Mouse (Mus musculus): ENCODE data around the gene 4930558K02Rik. TPM values are rescaled to one million over a fixed set of nuclear protein-coding genes. Genes with fewer than 3 reads are reported as not detected.

Gene 4930558K02Rik
- polyA plus RNA-seq, 1 experiment from 2014 or later = not detected

DNA sequence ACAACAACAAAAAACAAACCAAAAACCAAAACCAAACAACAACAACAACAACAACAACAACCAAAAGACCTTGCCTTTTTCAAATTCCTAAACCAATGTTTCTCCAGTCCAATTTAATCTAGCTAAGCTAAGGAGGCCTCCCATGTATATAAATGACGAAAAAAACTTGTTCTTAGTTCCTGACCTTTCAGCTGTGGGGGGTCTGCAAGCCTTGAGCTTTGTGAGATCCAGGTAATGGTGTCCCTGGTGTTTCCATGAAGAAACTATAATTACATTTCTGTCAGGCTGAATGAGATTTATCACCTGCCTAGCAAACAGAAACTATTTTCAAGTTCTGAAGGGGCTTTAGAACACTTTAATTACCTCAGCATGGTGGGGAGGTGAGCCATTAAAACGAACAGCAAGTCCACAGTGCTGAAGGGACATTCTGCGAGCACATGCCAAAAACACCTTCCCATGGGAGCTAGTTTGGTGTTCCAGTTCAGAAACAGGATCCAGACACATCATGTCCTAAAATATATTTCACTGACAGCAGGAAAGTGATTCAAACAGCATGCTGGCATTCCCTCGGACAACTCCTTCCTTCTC is 4.6 kb upstream of the 4930558K02Rik start:
- H3K27me3 ChIP-seq (ENCODE audit: insufficient read depth, poor library complexity, severe bottlenecking) = no peaks in the 10 kb centered on the region
- no peak for DNase-seq (ENCODE audit: low spot score)
- H3K27ac ChIP-seq = no peak overlapping the region
- H3K4me3 ChIP-seq = no peak overlapping the region
- H3K36me3 ChIP-seq = no peaks in the 10 kb centered on the region
- H3K9me3 ChIP-seq = no peaks in the 10 kb centered on the region
- WGBS = 37% methylated on average over 4 of the region's 4 CpGs
- H3K4me1 ChIP-seq (replicated peaks) = peaks cover 12% of the 10 kb centered on the region

DNA sequence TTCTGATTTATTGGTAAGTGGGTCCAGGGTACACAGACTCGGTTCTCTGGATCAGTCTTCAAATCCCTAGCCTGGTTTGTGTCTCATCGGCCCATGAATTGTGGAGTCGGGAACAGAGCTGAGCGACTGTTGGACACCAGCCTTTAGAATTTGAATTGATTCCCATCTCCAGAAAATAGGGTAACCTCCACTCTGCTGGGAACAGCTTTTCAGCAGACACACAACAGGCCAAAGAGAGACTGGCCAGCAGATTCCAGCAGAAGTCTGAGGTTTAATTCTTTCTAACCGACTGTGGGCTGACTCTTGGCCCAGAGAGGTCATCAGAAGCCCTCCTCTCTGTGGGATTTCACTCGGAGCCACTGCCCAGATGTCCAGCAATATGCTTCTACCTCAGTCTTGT is 4.0 kb upstream of the 4930558K02Rik start:
- Histone ChIP-seq H3K27me3 (ENCODE audit: insufficient read depth, poor library complexity, severe bottlenecking) (no peaks in the 10 kb centered on the region), H3K9me3 (no peaks in the 10 kb centered on the region), H3K27ac (0 out of 2 replicates have a peak overlapping the region, but pooled peaks have one; percentile 46), H3K36me3 (no peaks in the 10 kb centered on the region), H3K4me3 (no peak overlapping the region), H3K4me1 (replicated peaks) (peaks cover 12% of the 10 kb centered on the region)
- no peak for DNase-seq (ENCODE audit: low spot score)
- 60% methylated on average over 6 of the region's 6 CpGs for WGBS

DNA sequence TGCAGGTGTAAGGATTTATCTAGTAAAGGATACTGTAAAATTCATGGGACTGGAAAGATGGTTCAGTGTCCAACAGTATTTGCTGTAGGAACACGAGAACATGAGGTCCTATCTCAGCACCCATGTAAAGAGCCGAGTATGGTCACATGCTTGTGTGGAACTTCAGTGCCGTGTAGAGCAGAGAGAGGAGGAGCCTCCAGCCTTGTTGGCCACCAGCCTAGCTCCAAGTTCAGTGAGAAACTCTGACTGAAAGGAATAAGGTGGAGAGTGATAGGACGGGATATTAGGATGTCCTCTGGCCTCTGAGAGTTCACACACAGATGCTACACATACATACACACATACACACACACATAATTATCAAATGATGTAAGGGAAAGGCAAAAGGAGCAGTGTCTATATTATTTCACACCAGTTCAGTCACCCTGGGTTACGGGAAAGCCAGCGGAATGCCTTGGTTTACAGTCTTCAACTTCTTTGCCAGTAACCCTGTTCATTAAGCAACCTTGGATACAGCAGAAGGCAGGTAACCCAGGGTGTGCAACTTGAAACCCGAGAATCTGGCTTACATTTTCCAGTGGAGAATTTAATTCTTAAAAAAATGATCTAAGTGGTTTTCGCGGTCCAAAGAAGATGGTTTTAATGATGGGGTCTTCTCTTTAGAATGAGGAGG is 1.3 kb upstream of the 4930558K02Rik start:
- Histone ChIP-seq H3K9me3 (no peaks in the 10 kb centered on the region), H3K36me3 (no peaks in the 10 kb centered on the region), H3K4me1 (replicated peaks) (peaks cover 18% of the 10 kb centered on the region), H3K4me3 (no peak overlapping the region), H3K27me3 (ENCODE audit: insufficient read depth, poor library complexity, severe bottlenecking) (no peaks in the 10 kb centered on the region), H3K27ac (no peak overlapping the region)
- no peak for DNase-seq (ENCODE audit: low spot score)
- whole genome bisulfite sequencing = 83% methylated on average over 9 of the region's 9 CpGs

DNA sequence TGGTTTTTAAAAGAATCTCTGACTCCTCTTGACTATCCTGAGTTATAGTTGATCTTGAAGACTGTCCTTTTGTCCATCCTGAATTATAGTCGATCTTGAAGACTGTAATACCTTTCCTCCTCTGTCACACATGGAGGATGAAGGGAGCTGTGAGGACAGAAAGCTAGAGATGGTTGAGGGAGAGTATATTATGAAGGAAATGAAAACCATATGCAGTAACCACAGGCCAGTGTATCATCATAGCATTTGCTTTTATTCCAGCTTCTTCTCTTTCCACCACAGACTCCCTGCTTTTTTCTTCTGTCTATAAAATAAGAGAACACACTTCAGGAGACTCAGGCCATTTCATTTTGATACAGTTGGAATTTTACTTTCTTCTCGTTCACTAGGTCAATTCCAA is 610 bp upstream of the 4930558K02Rik start:
- 79% methylated on average over 2 of the region's 2 CpGs for WGBS
- H3K4me1 ChIP-seq (replicated peaks) = peaks cover 18% of the 10 kb centered on the region
- DNase-seq (ENCODE audit: low spot score) = no peak

DNA sequence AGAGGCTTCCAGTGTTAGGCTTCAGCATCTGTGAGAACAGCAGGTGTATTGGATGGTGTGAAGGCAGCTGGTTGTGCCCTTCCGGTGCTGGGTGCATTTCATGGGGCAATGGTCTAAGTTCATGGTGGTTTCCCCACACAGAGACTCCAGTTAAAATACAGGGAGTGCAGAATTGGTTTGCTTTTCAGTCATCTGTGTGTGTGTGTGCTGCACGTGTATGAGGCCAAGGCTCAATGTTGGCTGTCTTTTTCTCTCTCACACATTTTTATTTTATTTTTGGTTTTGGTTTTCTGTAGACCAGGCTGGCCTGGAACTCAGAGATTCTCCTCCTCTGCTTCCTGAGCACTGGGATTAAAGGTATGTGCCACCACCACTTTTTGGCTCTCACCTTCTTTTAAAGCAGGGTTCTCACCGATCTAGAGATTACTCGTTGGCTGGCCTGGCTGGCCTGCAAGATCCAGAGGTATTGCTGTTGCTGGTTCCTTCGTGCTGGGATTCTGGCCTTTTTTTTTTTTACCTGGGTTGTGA is 1.2 kb downstream of the 4930558K02Rik start:
- WGBS = 87% methylated on average over 5 of the region's 5 CpGs
- no peak overlapping the region for H3K27ac ChIP-seq
- DNase-seq (ENCODE audit: low spot score) = no peak
- no peaks in the 10 kb centered on the region for H3K9me3 ChIP-seq
- no peak overlapping the region for H3K4me3 ChIP-seq
- no peaks in the 10 kb centered on the region for H3K36me3 ChIP-seq
- H3K4me1 ChIP-seq (replicated peaks) = peaks cover 12% of the 10 kb centered on the region; the same call in 1 of the 2 replicates
- H3K27me3 ChIP-seq (ENCODE audit: insufficient read depth, poor library complexity, severe bottlenecking) = no peaks in the 10 kb centered on the region

More for the DNA sequence above, 610 bp upstream of the 4930558K02Rik start:
- no peak overlapping the region for H3K27ac ChIP-seq
- no peaks in the 10 kb centered on the region for H3K9me3 ChIP-seq
- no peak overlapping the region for H3K4me3 ChIP-seq
- no peaks in the 10 kb centered on the region for H3K27me3 ChIP-seq (ENCODE audit: insufficient read depth, poor library complexity, severe bottlenecking)
- H3K36me3 ChIP-seq = no peaks in the 10 kb centered on the region

DNA sequence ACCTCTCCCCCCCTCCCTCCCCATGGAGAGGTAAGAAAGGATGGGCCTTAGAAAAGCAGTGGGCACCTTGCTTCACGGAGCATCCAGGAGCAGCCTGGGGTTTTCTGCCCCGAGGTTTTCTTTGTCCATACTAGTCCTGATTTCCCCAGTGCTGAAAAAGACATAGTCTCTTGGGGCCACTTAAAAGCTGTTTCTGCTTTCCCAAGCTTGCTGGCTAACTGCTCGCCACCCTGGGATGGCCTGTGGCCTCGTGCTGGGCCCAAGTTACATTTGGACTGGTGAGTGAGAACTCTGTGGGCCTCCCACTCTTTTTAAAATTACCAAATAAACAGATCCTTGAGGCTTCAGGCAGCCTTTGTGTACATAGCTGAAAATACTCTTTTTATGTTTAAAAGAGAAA is 2.1 kb downstream of the 4930558K02Rik start:
- H3K27me3 ChIP-seq (ENCODE audit: insufficient read depth, poor library complexity, severe bottlenecking) = no peaks in the 10 kb centered on the region
- WGBS = 74% methylated on average over 4 of the region's 4 CpGs
- H3K4me1 ChIP-seq (replicated peaks) = peaks cover 12% of the 10 kb centered on the region; the same call in 1 of the 2 replicates
- DNase-seq (ENCODE audit: low spot score) = no peak
- no peak overlapping the region for H3K4me3 ChIP-seq
- H3K36me3 ChIP-seq = no peaks in the 10 kb centered on the region
- H3K9me3 ChIP-seq = no peaks in the 10 kb centered on the region
- peak overlapping the region; percentile 31 for H3K27ac ChIP-seq

DNA sequence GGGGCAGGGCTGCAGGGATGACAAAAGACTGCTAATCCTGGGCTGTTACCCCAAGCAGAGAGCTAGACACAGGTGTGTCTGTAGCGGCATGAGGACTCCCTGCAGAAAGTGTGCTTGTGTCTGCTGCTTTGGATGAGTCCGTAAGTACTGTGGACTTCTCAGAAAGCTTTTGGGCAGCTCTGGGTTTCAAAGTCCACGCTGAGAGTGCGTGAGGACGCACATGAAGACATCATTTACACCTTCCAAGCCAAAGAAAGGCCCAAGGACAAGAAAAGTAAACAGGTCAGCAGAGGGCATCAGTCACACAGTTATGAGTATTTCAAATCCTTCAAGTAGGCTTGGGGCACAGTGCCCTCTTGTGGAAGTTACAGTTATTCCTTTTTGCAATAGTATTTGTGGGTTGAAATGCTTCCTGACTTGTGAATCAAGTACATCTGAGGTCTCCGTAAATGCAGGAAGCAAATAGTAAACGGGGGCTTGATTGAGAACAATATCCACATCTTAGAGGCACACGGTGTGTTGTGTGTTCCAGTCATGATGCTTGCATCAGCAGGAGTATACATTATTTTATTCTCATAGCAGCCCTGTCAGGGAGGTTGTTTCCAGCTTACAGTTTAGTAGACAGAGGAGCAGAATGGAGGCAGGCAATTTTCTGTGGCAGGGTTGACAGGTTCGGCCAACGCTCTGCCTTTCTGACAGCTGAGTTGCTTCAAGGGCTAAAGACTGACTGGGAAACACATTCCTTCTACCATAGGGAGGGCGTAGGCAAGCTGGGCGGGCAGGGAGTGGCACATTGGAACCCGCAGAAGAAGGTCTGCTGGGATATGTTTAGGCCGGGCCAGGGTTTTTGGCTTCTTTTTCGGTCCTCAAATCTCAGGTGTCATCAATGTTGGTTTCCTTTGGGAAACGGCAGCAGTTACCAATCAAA is 2.9 kb downstream of the 4930558K02Rik start:
- Histone ChIP-seq H3K4me1 (replicated peaks) (peaks cover 12% of the 10 kb centered on the region; the same call in 1 of the 2 replicates), H3K27ac (peak overlapping the region; percentile 31), H3K36me3 (no peaks in the 10 kb centered on the region), H3K27me3 (ENCODE audit: insufficient read depth, poor library complexity, severe bottlenecking) (no peaks in the 10 kb centered on the region), H3K4me3 (no peak overlapping the region), H3K9me3 (no peaks in the 10 kb centered on the region)
- peak; percentile 71 for DNase-seq (ENCODE audit: low spot score)
- 49% methylated on average over 16 of the region's 16 CpGs for WGBS

DNA sequence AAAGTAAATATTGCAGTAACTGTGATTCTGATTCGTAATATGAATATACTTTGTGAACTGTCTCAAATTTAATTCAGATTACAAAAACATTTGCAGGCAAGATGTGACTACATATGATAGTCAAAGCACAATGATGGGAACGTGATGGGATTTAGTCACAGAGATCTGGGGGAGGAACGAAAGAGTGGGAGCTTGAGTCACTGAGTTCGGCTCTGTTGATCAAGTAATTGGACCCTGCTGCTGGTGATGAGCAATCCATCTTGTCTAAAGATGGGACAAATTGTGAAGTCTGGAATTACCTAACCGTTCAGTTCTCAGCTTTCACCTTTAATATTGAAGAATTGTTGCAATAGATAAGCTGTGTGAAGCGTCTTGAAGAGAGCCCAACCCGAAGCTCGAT is 7.2 kb downstream of the 4930558K02Rik start:
- no peak for DNase-seq (ENCODE audit: low spot score)
- H3K9me3 ChIP-seq = no peaks in the 10 kb centered on the region
- H3K4me1 ChIP-seq (replicated peaks) = peaks cover 26% of the 10 kb centered on the region
- no peak overlapping the region for H3K4me3 ChIP-seq
- 95% methylated on average over 8 of the region's 8 CpGs for WGBS
- H3K36me3 ChIP-seq = peaks cover 7% of the 10 kb centered on the region
- no peak overlapping the region for H3K27ac ChIP-seq
- H3K27me3 ChIP-seq (ENCODE audit: insufficient read depth, poor library complexity, severe bottlenecking) = no peaks in the 10 kb centered on the region

DNA sequence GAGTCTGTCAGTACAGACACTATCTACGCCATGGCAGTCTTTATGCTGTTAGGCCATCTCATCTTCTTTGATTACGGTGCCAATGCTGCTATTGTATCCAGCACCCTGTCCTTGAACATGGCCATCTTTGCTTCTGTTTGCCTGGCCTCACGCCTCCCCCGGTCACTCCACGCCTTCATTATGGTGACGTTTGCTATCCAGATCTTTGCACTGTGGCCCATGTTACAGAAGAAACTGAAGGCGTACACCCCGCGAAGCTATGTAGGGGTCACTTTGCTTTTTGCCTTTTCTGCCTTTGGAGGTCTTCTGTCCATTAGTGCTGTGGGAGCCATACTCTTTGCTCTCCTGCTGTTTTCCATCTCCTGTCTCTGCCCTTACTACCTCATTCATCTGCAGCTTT is 8.6 kb downstream of the 4930558K02Rik start:
- WGBS = 96% methylated on average over 9 of the region's 9 CpGs
- no peaks in the 10 kb centered on the region for H3K27me3 ChIP-seq (ENCODE audit: insufficient read depth, poor library complexity, severe bottlenecking)
- DNase-seq (ENCODE audit: low spot score) = no peak
- no peak overlapping the region for H3K27ac ChIP-seq
- H3K4me3 ChIP-seq = no peak overlapping the region
- H3K9me3 ChIP-seq = no peaks in the 10 kb centered on the region
- H3K36me3 ChIP-seq = peaks cover 7% of the 10 kb centered on the region
- H3K4me1 ChIP-seq (replicated peaks) = peaks cover 21% of the 10 kb centered on the region

DNA sequence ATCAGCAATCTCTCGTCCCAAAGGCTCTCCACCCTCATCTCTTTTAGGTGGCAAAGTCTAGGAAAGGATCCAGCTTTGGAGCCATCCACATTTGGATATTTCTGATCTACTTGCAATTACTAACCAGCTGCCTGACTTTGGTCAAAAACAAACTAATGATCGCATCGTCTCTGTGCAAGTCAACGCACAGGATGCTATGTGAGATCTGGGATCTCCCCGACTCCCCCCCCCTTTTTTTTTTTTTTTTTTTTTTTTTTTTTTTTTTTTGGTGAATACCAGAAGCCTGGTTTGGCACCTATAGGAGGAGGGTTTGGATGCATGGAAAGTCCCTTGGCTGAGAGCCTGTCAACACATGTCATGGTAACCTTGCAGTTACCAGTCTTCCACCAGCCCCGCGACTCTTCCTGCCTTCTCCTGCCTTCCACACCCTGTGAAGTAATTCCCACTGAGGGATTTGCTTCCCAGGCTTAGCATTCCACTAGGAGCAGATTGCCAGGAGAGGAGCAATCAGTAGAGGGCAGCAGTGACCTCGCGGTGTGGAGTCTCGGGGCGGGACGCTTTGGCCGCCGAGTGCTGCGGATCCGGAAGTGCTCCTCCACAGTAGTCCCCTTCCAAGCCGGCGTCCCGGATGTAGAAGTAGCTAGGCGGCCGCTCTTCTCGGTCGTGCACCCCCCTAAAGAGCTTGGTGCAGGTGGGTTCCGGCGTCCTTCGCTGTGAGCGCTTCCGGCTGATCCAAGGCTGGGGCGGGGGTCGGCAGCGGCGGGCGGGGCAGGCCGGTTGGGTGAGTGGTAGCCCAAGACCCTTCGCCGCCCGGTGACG is 10.6 kb downstream of the 4930558K02Rik start, which contains the start of gene Pigc:
Pigc (plus strand) TSS at position 598 of the 819 bp plus-strand sequence.
- no peaks in the 10 kb centered on the region for H3K9me3 ChIP-seq
- H3K27me3 ChIP-seq (ENCODE audit: insufficient read depth, poor library complexity, severe bottlenecking) = no peaks in the 10 kb centered on the region
- peak within 1 kb of the TSS; percentile 93 for H3K27ac ChIP-seq
- WGBS = 3% methylated on average over 38 of the region's 38 CpGs
- H3K36me3 ChIP-seq = peaks cover 7% of the 10 kb centered on the region
- DNase-seq (ENCODE audit: low spot score) = peak; percentile 95
- peak within 1 kb of the TSS; percentile 71 for H3K4me3 ChIP-seq
- peaks cover 18% of the 10 kb centered on the region for H3K4me1 ChIP-seq (replicated peaks)

DNA sequence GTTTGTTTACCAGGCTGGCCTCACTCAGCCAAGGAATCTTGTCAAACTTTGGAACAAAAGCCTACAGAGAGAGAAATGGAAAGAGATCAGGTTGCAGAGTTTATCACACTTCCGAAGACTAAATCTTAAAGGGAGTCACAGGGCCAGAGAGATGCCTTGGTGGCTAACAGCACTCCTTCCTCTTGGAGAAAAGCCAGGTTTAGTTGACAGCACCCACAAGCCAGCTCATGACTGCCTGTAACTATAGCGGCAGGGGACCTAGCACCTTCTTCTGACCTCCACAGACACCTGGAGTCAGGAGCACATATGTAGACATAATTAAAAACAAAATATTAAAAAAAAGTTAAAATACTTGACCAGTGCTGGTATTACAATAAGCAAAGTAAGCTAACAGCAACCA is 11.5 kb downstream of the 4930558K02Rik start:
- no peaks in the 10 kb centered on the region for H3K27me3 ChIP-seq (ENCODE audit: insufficient read depth, poor library complexity, severe bottlenecking)
- DNase-seq (ENCODE audit: low spot score) = no peak
- H3K27ac ChIP-seq = no peak overlapping the region
- 89% methylated on average over 2 of the region's 2 CpGs for WGBS
- peaks cover 14% of the 10 kb centered on the region for H3K4me1 ChIP-seq (replicated peaks)
- peaks cover 7% of the 10 kb centered on the region for H3K36me3 ChIP-seq
- H3K9me3 ChIP-seq = no peaks in the 10 kb centered on the region
- no peak overlapping the region for H3K4me3 ChIP-seq

Data from hindbrain, embryonic 10.5 days (tissue).